Mouse (Mus musculus): Measurements from ENCODE around the gene Selenoh. TPM values are rescaled to one million over a fixed set of nuclear protein-coding genes. Genes with fewer than 3 reads are reported as not detected.

Selenoh gene
- polyA plus RNA-seq, 1 experiment, result 495 TPM

GRCm38 (mm10) chr2:84682605-84683183 is 12.1 kb upstream of the Selenoh start:
- TF ChIP-seq GATA1 (IDR thresholded peaks at IDR 0.05; ENCODE audit: low read length), result peak; percentile 46

- no peak for TF ChIP-seq GATA1 (IDR thresholded peaks at IDR 0.05; ENCODE audit: low read length)
These were observed 8.4 kb upstream of the Selenoh start, which contains the start of gene Tmx2 for GRCm38 (mm10) chr2:84679016-84679415. Tmx2 (minus strand) TSS chr2:84679140.

DNA sequence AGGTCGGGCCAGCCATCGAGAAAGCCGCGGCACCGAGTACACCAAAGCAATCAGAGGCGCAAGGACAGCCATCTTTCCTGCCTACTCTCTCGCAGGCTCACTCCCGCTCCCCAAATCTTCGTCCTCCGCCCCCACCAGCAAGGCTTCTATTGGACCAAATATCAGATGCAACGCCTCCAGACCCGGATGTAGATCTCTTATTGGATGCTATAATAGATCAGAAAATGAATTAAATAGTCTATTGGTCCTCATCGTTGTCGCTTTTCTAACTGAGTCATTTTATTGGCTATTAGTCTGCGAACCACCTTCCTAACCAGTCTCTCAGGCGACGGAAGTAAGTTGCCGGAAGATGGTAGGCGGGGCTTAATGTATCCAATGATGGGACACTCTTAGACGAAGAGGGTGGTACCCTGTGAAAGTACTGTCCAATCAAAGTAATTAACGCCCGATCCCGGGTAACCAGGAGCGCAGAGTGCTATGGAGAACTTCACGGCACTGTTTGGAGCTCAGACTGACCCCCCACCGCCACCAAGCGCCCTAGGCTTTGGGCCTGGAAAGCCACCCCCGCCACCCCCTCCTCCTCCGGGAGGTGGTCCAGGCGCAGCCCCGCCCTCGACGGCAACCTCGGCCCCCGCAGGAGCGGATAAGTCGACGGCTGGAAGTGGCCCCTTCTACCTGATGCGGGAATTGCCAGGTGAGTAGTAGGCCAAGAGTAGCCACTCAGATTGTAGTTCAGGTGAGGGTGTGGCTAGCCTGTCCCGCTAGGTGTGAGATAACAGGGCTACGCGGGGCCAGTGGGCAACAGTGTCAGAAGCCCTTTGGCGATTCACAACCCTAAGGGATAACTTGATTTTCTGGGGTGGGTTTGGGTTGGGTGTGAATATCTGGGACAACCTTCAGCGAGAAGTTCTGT is 7.7 kb upstream of the Selenoh start, which contains the start of the genes Gm28635 and Med19:
Gm28635 (minus strand) TSS at position 74 of the 913 bp plus-strand sequence.
Med19 (plus strand) TSS at position 435 of the 913 bp plus-strand sequence.
- TF ChIP-seq GATA1 (IDR thresholded peaks at IDR 0.05; ENCODE audit: low read length), result no peak

- no peak for TF ChIP-seq GATA1 (IDR thresholded peaks at IDR 0.05; ENCODE audit: low read length)
These were observed 6.8 kb upstream of the Selenoh start for GRCm38 (mm10) chr2:84677270-84677967.

DNA sequence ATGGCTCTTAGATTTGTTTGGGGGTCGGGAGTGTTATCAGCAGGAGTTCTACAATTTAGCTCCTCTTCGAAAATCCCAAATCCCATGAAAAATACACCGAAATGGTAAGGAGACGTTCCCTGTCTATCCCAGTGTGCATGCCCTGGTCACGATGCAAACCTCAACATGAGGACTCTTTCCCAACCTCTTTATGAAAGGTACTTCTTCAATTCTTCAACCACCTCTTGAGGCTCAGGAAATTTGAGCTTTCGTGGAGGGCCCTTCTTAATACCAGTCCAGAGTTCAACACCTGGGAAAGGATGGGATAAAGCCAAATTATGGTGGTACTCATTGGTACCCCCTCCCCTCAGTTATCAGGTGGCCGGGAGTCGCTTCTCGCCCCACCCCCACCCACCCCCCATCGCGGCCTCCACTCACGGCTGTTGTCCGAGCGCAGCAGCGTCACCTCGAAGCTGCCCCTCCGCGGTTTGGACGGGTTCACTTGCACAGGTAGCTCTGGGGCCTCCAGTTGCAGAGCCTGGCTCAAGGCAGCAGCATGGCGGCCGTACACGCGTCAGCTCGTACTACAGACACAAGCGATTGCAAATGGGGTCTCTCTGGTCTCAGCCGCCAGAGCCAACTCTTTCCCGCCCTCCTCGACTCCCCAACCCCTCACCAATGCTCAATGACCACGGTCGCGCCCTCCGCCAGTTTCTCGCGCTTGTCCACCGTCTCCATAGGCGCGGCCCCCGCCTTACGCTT is 572 bp downstream of the Selenoh start:
- TF ChIP-seq GATA1 (IDR thresholded peaks at IDR 0.05; ENCODE audit: low read length), result no peak

DNA sequence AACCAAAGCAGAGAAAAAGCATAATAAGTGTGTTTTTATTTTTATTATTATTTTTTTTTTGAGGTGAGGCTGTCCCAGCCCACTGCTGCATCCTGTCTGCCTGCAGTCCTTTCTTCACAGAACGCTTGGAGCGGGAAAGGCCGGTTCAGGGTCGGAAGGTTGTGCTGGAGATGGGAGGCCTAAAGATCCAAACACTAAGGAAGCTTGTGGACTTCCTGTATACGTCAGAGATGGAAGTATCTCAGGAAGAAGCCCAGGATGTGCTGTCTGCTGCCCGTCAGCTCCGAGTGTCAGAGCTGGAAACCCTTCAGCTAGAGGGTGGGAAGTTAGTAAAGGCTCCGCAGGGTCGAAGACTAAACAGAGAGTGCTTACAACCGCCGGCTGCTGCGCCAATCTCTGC is 4.5 kb downstream of the Selenoh start:
- no peak for TF ChIP-seq GATA1 (IDR thresholded peaks at IDR 0.05; ENCODE audit: low read length)

- TF ChIP-seq GATA1 (IDR thresholded peaks at IDR 0.05; ENCODE audit: low read length), result no peak
These were observed 7.7 kb downstream of the Selenoh start for GRCm38 (mm10) chr2:84662866-84663265.

DNA sequence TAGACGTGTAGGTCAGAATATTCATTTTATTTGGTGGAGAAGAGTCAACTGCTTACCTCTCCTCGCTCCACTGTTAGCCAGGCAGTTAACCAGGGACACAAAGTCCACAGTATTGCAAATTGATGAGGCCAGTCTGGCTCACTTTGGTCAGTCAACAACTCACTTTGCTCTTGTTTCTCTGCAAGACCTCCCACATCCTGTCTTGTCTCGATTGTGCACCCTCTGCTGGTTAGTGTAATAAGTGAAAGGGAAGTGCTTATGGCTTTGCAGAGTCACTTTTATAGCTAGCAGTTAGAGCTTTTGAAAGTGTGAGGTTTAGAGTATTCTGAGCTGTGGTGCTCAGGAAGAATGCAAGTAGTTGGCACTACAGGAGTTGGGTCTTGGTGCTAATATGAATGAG is 10.3 kb downstream of the Selenoh start:
- no peak for TF ChIP-seq GATA1 (IDR thresholded peaks at IDR 0.05; ENCODE audit: low read length)

DNA sequence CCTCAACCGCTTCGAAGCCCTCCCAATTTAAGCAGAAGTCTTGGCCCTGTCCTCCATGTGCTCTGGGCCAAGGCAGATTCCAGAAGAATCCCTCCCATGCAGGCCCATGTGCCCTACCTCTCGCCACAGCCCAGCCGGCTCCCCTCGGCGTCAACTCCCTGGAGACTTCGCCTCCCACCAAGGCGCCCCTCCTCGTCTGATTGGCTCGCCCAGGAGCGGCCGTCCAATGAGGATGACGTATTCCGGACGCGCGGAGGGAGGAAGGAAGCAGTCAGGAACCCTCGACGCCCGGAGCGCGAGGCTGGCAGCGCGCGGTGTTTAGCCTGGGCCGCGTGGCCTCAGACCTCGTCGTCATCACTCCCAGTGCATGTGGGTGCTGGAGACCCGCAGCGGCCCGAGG is 11.8 kb downstream of the Selenoh start, which contains the start of gene Btbd18:
Btbd18 (plus strand) TSS at position 274 of the 400 bp plus-strand sequence.
- TF ChIP-seq GATA1 (IDR thresholded peaks at IDR 0.05; ENCODE audit: low read length), result no peak

GRCm38 (mm10) chr2:84655864-84656263 is 14.7 kb downstream of the Selenoh start:
- TF ChIP-seq GATA1 (IDR thresholded peaks at IDR 0.05; ENCODE audit: low read length), result no peak

DNA sequence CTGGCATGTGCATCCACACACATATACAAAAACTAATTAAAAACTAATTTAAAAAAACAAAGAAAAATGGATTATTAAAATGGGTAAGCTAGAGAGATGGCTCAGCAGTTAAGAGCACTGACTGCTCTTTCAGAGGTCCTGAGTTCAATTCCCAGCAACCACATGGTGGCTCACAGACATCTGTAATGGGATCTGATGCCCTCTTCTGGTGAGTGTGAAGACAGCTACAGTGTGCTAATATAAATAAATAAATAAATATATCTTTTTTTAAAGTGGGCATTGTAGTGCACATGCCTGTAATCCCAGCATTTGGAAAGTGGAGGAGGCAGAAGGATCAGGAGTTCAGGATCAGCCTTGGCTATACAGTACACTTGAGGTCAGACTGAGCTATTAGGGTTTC is 17.2 kb downstream of the Selenoh start:
- TF ChIP-seq GATA1 (IDR thresholded peaks at IDR 0.05; ENCODE audit: low read length), result no peak

- no peak for TF ChIP-seq GATA1 (IDR thresholded peaks at IDR 0.05; ENCODE audit: low read length)
These were observed 19.9 kb downstream of the Selenoh start, which contains the start of gene Ctnnd1 for GRCm38 (mm10) chr2:84650464-84651195. Ctnnd1 (minus strand) TSS chr2:84650765.

GRCm38 (mm10) chr2:84649674-84650073 is 20.9 kb downstream of the Selenoh start:
- TF ChIP-seq GATA1 (IDR thresholded peaks at IDR 0.05; ENCODE audit: low read length), result no peak

DNA sequence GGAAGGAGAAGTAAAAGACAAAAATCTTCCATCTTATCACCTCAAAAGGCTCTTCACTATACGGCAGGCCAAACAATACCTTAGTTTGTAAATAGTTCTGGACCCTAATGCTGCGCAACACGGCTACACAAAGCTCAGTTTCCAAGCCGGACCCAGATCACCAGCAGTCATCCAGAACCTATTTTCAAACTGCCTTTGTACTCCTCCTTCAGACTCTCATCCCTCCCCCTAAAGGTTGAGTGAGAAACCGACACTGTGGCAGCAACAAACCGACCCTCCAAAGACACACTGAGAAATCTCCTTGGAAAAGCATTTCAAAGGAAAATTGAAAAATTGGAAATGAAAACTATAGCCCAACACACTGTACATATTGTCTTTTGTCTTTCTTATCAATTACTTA is 22.2 kb downstream of the Selenoh start:
- TF ChIP-seq GATA1 (IDR thresholded peaks at IDR 0.05; ENCODE audit: low read length), result no peak

Measured in G1E-ER4 (cell line).